Mouse (Mus musculus) thymus, postnatal 14 days (tissue): ENCODE data around the gene Lrmp.
A peak's percentile ranks its signal among the peaks of the same experiment; 100 is the strongest.
"Not testable (repeated sequence)": the region's sequence is repeated elsewhere in the genome, so short reads cannot be mapped to it uniquely, and the experiment has no call there.

Experiments
- DNase-seq: peaks from one replicate; pipeline ENCODE4 v3.0.0; 2021

Gene Lrmp

DNA sequence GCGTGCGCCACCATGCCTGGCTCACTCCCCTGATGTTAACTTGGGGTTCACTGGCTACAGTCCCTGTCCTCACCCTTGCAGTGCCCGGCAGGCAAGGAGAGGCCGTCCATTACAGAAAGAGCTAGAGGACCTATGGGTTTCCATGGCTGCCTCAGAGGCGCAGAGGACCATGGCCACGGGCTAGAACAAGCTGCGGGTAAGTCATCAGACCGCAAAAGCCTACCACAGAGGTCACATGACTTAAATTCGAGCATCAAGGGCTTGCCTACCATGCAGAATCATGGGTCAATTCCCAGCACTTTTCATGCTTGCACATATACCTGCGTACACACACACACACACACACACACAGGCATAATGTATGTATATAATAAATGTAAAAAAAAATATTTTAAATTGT is 10.0 kb upstream of the Lrmp start:
- no peak for DNase-seq

DNA sequence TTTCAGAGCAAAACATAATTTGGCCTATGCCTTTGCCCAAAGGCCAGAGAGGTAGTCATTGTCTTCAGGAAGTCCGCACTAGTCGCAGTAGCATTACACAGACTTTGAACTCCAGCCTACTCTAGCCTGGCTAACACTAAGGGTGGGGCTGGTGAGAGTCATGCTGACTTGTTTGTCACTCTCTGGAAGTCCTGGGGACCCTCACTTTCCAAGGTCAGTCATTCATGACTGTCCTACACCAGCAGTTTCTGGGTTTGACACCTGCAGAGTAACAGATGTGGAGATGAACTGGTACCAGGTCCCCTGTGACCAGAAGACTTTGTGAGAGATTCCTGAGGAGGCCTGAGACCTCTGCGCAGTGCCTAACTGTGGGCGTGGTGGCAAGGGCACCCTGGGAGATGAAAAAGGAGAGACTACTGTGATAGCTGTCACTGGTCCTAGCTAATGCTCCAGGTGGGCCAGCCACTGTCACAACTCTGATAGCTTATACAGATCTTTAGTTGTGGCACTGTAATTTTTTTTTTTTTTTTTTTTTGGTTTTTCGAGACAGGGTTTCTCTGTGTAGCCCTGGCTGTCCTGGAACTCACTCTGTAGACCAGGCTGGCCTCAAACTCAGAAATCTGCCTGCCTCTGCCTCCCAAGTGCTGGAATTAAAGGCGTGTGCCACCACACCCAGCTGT is 9.2 kb upstream of the Lrmp start:
- no peak for DNase-seq

DNA sequence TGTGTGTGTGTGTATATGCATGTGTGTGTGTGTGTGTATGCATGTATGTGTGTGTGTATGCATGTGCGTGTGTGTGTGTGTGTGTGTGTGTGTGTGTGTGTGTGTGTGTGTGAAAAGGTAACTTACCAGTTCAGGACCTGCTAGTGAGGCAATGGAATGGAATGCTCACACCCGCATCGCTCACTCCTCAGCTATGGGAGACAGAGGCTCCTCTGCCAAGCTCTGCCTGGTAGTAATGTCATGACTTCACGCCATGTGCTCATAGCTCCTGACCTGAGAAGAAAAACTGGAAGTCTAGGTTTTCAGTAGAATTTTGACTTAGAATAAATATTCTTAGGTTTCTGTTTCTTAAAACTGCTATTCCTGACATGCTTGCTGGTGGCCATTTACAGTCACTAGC is 4.7 kb upstream of the Lrmp start:
- DNase-seq: no peak

DNA sequence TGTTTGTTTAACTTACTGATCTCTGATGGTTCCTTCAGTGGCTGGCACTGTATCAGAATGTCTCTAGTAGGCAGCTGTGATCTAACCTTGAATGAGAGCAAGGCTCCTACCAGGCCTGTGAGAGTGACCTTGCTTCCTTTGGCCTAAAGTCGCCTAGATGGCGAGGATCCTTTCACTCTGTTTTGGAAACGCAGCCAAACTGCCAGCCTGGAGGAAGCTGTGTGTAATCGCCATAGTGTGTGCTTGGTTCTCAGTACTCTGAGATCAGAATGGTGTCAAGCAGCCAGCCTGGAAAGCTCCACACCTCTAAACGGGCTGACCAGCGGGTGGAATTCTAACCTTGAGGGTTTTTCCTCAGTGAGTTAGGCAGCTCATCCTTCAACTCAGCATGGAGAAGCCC is 2.6 kb upstream of the Lrmp start:
- no peak for DNase-seq

DNA sequence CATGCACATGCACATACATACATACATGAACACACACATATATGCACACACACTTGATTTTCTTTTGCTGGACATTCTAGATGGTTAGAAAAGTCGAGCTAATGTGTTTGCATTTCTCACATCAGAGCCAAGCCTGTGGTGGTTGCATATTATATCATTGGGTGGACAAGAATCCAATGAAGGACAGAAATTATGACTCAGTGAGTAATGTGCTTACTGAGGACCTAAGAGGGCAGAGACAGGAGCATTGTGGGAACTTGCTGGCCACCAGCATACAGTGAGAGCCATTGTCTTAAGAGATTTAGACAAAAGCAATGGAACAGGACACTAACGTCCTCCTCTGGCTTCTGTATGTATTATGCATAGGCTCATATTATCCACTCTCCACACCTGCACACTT is 892 bp upstream of the Lrmp start:
- no peak for DNase-seq

DNA sequence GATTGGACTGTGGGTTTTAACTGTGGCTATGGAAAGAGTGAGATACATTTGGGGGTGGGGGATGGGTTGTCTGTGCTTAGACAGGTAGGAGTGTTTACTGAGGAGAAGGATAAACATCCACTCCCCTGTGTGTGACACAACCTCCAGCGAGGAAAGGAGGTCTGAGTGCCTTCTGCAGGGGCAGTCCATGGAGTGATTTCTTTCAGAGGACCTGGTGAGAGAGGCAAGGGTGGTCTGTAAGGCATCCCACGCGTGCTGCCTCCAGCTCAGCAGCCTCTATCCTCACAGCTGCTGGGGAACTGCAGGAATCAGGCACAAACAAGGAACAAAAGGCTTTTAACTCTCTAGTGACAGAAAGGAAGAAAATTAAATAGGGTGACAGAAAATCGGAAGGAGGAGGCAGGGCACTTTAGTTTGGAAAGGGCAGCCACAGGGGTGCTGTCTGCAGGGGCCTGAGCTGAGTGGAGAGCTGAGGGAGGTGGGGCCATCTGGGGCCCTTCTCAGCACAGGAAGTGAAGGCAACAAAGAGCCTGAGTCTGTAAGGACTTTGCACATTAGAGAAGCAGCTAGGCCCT is 732 bp downstream of the Lrmp start:
- peak; percentile 71 for DNase-seq

DNA sequence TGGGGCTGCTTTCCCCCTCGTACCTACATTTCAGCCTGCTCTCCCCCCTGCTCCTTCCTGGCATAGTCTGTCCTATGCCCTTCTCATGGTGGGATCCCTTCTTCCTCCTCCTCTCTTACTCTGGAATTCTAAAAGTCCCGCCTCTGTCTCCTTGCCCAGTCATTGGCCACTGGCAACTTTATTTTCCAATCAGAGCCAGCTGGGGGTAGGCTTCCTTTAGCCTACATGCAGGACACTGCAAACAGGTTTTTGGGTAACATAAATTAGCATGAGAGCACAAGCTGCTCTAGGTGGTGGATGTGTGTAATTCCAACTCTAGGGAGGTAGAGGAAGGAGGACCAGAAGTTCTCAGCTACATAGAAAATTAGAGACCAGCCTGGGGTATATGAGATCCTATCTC is 4.6 kb downstream of the Lrmp start:
- no peak for DNase-seq

DNA sequence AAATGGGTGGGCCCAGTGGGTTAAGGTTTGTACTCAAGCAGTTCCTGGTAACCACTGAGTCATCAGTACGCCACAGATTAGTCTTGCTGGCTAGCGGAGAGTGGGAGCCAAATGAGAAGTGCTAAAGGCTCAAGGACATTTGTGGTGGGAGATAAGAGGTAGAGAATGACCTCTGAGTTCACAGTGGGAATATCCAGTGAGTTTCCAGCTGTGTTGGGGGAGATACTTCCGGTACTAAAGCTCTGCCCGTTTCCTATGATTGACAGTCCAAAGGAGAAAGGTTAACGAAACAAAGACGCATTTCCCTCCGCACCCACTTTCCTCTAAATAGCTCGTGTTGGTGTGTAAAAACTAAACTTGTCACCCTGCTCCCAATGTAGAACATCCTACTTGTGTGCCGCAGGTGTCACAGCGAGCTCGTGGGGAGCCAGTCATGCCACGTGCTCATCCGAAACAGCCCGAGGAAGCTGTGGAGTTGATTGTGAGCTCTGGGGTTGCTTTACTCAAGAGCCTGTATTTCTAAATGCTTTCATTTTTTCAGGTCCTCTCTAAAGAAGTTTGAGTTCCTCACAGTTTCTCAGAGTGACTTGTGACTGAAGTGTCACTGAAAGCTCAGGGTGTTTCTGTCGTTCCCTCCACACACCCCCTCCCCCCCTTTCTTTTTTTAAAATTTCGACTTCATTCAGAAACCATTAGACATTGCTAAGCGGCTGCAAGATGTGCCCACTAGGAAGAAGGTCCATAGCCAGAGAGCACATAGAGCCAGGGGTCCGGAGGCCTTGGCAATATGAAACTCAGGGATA is 5.5 kb downstream of the Lrmp start:
- DNase-seq: peak; percentile 80

DNA sequence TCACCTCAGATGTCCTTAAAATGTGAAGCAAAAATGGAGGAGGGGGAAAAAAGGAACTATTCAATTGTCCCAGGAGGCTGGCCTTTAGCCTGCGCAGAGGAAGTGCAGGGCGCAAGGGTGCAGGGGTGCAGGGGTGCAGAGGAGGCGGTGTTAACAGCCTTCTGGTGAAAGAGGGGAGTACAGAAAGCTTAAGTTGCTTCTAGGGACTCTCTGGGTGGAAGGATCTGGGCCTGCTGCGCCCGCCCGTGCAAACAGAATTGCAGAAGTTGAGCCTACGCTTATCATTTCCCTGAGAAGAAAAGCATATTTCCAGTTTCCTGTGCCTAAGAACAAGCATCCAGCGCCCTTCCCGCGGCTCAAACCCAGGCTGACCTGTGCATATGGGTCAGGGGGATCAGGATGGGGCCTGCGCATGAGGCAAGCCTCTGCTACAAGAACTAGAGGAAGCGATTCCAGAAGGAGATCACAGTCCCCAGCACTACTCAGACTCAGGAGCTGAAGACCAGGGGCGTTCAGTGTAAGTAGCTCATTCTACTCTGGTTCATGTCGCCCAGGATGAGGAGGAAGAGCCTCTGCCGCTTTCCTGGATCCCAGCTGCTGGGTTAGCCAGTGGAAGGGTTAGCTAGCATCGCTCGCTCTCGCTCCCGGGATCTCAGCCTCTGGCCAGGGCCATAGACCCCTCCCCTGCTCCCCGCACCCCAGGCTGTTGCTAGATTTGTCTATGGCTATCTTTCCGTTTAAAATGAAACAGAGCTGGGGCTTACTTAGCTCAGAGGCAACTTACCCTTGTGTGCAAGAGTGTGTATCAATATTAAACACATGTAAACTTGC is 6.4 kb downstream of the Lrmp start:
- peak; percentile 85 for DNase-seq

DNA sequence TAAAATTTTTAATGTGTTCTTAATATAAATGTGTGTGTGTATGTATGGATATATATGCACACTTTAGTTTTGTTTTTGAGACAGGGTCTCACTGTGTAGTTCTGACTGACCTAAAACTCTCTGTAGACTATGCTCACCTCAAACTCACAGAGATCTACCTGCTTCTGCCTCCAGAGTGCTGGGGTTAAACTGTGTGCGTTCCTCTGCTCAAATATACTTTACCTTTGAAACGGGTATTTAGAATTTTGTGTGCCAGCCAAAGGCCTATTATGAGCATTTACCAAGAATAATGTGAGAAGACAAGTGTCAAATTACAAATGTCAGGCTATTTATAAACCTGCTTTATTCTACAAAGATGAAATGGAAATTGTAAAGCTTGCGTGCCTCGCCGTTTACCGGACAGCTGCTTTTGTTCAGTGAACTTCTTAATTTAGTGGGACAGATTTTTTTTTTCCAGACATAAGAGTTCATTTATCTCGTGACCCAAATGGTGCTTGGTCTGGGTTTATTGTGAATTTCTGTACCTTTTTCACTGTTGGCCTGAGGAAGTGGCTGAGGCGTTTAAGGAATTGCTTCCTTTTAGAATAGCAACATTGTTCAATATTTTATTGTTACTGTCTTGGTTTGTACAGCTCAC is 7.1 kb downstream of the Lrmp start:
- DNase-seq: peak; percentile 28

DNA sequence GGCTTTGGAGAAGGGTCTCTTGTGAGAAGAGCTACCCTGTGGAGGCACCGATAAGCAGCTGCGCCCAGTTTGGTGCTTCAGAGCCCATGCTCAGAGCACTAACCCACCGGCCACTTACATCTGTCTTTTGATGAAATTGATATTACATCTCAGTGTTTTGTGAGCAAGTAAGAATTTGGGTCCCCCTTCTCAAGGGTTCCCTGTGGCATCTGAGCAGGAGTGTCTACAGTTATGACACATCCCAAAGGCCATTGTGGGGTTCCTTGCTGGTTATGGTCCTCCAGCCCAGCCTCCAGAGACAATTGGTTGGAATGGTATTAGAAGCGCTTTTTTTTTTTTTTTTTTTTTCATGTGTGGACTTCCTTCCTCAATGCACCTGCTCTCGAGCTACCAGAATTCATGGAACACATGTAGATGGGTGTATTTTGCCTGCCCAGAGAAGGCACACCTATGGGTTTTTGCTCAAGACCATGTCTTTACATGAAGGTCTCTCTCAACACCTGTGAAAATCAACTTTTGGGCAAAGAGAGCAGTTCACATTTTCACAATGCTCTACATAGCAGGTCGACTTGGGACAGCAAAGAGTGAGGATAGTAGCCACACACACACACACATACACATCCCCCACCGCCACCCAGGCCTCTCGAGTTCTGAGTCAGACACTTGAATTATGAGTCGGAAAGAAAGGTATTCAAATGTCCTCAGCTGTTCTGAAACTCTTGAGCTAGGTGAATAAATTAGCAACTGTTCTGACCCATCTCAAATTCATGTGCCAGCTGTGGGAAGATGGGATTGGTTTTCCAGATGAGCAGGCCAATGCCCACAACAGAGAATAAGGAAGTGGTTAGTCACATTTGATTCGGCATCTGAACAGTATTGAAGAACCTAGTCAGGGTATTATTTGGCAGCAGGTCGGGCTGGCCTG is 7.9 kb downstream of the Lrmp start:
- peak; percentile 42 for DNase-seq

DNA sequence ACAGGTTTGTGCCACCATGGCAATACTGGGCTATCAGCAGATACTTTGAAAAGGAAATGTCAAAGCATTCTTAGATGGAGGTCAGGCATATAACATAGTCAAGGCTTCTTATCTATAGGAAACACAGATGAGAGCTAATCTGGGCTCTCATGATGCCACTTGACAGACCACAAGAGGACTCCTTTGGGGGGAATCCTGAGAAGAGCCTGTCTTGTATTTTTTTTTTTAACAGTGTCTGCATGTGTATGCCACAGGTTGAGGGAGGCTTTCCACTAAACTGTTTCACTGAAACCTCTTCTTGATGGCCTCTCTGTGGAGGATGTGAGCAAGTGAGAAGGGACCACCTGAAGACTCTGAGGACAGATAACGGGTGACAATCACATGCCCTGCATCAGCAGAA is 9.2 kb downstream of the Lrmp start:
- no peak for DNase-seq

DNA sequence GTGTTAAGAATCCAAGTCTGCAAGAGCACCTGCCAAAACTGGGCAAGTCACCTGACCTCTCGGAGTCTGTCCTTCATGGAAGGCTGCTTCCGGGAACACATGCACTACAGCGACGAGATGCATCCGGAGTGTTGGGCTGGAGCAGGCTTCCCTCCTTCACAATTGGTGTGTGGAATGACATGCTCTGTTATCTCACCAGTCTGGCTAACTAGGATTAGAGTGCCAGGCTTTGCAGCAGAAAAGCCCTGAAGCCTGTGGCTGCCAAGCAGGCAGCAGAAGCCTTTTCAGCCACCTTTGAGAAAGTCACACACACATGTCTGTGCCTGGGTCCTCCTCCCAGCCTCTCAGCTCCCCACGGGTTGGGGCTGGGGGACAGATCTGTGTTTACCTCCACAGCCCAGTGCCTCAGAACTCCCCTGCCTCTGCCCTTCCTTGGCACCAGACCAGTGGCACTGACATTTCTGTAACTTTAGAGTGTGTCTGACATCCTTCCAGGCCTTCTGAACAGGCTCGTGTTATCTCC is 10.2 kb downstream of the Lrmp start:
- peak; percentile 25 for DNase-seq

DNA sequence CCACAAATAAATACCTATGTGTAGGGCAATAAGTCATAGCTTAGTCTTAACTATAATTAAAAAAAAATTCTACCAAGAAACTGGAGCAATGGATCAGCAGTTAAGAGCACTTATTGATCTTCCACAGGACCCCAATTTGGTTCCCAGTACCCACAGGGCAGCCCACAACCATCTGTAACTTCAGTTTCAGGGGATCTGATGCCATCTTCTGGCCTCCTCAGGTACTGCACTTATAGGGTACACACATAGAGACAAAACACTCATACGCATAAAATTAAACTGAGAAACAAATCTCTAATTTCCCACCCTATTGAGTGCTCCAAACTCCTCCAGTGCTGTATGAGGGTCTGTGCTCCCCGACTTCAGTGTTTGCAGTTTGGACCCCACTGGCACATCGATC is 12.2 kb downstream of the Lrmp start:
- peak; percentile 32 for DNase-seq

DNA sequence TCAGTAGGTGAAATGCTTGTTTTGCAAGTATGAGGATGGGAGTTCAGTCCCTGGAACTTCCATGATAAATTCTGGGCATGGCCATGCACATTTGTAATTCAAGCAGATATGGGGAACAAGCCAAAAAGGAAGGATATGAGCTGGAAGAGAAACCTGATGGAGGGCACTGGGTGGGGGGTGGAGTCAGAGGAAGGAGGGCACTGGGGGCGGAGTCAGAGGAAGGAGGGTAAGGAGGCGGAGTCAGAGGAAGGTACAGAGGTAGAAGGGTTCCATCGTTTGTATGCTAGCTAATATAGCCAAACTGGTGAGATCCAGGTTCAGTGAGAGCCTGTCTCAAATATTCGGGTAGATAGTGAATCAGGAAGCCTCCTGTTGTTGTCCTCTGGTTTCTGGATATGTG is 14.1 kb downstream of the Lrmp start:
- DNase-seq: peak; percentile 35

DNA sequence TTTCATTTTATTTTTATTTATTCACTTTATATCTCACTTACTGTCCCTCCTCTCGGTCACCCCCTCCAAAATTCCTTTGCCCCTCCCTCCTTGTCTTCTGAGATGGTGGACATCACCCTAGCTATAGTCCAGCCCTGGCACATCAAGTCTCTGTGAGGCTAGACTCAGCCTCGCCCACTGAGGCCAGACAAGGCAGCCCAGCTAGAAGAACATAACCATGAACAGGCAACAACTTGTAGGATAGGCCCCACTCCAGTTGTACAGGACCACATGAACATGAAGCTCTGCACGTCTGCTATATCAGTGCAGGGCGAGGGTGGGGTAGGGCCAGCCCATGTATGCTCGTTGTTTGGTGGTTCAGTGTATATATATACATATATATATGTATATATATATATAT is 16.5 kb downstream of the Lrmp start:
- no peak for DNase-seq

DNA sequence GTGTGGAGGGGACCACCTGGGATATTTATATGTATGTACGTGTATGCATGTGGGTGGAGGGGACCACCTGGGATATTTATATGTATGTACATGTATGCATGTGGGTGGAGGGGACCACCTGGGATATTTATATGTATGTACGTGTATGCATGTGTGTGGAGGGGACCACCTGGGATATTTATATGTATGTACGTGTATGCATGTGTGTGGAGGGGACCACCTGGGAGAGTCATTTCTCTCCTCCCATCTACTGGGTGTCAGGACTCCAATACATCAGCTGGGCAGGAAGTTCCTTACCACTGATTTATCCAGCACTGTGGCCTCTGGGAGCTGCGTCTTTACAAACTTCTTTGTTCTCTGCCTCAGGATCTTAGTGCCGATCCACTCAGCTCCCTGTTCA is 17.5 kb downstream of the Lrmp start:
- not testable (repeated sequence) for DNase-seq

DNA sequence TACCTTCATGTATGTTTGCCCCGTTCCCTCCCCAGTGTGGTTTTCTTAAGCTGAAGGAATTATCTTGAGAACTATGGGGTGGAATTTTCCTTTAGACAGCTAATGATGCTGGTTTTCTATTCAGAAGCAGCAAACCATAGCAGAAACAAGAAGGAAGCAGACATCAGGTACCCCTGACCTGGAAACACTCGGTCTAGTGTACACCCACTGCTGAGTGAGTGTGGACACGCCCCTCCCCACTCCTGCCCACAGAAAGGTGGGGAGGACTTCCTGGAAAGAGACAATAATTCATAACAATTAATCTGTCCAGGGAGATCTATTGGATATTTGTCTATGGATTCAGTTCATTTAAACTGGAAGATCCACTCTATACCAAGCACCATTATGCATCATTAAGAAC is 19.8 kb downstream of the Lrmp start:
- no peak for DNase-seq

DNA sequence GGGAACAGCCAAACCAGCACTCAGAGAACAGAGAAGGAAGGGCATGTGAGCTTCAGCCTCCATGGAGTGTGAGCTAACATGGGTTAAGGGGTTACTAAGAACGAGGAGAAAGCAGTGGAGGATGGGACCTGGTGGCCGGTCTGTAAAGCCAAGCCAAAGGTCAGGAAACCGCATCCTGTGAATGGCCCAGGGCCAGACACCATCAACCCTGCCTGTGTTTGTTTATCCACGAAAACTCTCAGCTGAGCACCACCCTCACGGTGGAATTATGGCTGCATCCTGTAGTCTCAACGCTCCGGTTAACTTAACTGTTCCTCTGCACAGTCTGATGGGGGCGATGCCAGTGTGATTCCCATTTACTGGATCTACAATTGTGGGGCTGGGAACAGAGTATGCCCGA is 20.4 kb downstream of the Lrmp start:
- DNase-seq: no peak

DNA sequence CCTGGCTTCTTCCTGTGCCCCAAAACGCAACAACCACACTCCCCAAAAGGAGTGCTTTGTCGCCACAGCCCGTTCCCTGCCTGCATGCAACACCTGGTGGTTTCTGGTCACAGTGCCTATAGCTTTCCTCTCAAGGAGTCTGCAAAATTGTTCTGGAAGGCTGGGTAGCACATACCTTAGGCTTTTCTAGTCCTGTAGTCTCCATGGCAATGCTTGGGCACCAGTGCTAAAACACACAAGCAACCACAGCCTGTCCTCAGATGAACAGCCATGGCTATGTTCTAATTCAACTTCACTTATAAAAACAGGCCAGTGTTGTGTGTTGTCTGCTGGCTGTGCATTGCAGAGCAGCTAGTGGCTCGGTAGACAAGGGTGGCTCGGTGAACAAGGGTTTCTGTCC is 21.4 kb downstream of the Lrmp start:
- DNase-seq: peak; percentile 29

DNA sequence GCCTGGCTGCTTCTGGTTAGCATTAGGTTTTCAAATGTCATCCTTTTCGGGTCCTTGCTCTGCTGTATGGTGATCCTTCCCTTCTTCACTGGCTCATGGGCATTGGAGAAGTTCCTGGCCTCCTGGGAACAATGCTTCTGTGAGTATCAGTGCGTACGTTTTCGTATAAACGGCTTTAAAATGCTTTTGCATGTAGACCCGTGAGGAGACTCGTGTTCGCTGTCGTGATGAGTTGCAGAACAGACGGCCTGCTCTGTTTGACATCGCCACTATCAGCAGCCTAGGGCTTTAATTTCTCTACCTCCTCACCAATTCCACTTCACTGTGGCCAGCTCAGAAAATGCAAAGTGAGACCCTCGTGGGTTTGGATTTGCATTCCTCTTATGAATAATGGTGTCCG is 23.8 kb downstream of the Lrmp start:
- DNase-seq: no peak
